Mouse (Mus musculus) thymus, adult 2 months (tissue): ENCODE data around the gene Pdcd11. TPM values are rescaled to one million over a fixed set of nuclear protein-coding genes. Genes with fewer than 3 reads are reported as not detected.

Experiments used
- DNase-seq: peaks from one replicate; pipeline ENCODE4 v3.0.0; 2021
- H3K27ac ChIP-seq: fragments of 200-500 bp; 2 replicates; pipeline ENCODE4 v1.5.1; 2012; ENCODE audit warnings: low read length, control low read depth; ENCODE audit not compliant: control insufficient read depth, insufficient read depth
- H3K27me3 ChIP-seq: fragments of 200-500 bp; 2 replicates; pipeline ENCODE4 v1.6.1; 2012; ENCODE audit warnings: mild to moderate bottlenecking, low read length, moderate library complexity, mixed read lengths; ENCODE audit not compliant: control insufficient read depth, insufficient read depth
- H3K36me3 ChIP-seq: fragments of 200-500 bp; 2 replicates; pipeline ENCODE4 v1.6.1; 2012; ENCODE audit warnings: mild to moderate bottlenecking, low read length, moderate library complexity; ENCODE audit not compliant: control insufficient read depth, insufficient read depth
- H3K4me1 ChIP-seq: fragments of 200-500 bp; replicated peaks from 2 replicates; pipeline ENCODE4 v1.6.1; 2012; ENCODE audit warnings: low read length; ENCODE audit not compliant: control insufficient read depth, insufficient read depth
- H3K4me3 ChIP-seq: fragments of 200-500 bp; 2 replicates; pipeline ENCODE4 v1.5.1; 2012; ENCODE audit warnings: mild to moderate bottlenecking, low read length, control low read depth, moderate library complexity; ENCODE audit not compliant: control insufficient read depth, insufficient read depth
- CTCF ChIP-seq: fragments of 200-500 bp; IDR thresholded peaks from 2 replicates; pipeline ENCODE4 v1.5.1; 2012; ENCODE audit warnings: mild to moderate bottlenecking, control low read depth, low read length, moderate library complexity, borderline replicate concordance; ENCODE audit not compliant: control insufficient read depth, poor library complexity, insufficient read depth; ENCODE audit errors: extremely low read depth
- POLR2A ChIP-seq: fragments of 200-500 bp; IDR thresholded peaks from 2 replicates; pipeline ENCODE4 v1.6.1; 2012; ENCODE audit warnings: mild to moderate bottlenecking, low read length, control low read depth, moderate library complexity; ENCODE audit not compliant: control insufficient read depth, poor library complexity, insufficient read depth; ENCODE audit errors: extremely low read depth
- WGBS: fragments of 180-500 bp; shearing (Covaris S2); methylation state at CpG from one replicate; pipeline ENCODE4 v1.1.7; 2018; 5-methylcytosine and 5-hydroxymethylcytosine counted together
- polyA plus RNA-seq: library from polyadenylated mRNA; depleted of rRNA; stranded (reverse); fragments of >200 nt; gene quantifications from 2 replicates; pipeline ENCODE4 v1.2.3, GENCODE M21; 2012

Gene Pdcd11
- polyA plus RNA-seq, 1 experiment = 11.5 TPM

DNA sequence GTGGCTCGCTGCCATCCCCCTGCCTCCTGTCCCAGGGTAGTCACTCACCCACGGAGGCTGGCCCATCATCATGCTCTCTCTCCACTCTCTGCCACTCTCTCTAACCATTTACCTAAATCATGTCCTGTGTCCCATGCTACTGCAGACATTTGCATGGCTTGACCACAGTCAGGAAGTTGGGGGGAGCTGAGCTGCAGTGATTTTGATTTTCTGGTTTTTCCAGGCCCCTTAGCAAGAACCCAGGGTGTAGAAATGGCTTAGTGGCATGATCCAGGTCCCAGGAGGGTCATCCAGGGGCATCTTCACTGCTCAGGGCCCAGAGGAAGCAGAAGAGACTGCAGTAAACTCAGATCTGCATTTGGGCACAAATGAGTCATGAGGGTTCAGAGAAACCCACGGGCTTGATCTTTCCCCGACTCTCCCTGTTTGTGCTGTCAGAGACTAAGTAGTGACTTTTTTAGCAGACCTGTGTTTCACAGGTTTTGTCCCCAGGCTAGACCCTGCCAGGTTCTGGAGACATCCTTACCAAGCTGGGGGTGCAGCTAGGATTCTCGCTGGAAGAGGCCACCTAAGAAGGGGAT is 57.8 kb downstream of the Pdcd11 start:
- DNase-seq = no peak
- 0 out of 2 replicates have a peak, but pooled peaks cover 3% of the 10 kb centered on the region for H3K4me1 ChIP-seq
- no peaks in the 10 kb centered on the region; the same call in 1 of the 2 replicates for H3K27me3 ChIP-seq
- WGBS = 26% methylated on average over 5 of the region's 5 CpGs
- H3K36me3 ChIP-seq = no peaks in the 10 kb centered on the region
- H3K27ac ChIP-seq = no peak overlapping the region
- no peak for TF ChIP-seq POLR2A
- no peak for TF ChIP-seq CTCF
- no peak overlapping the region for H3K4me3 ChIP-seq

GRCm38 (mm10) chr19:47149854-47150253 is 59.3 kb downstream of the Pdcd11 start:
- no peak overlapping the region for H3K27ac ChIP-seq
- no peaks in the 10 kb centered on the region; the same call in 1 of the 2 replicates for H3K27me3 ChIP-seq

DNA sequence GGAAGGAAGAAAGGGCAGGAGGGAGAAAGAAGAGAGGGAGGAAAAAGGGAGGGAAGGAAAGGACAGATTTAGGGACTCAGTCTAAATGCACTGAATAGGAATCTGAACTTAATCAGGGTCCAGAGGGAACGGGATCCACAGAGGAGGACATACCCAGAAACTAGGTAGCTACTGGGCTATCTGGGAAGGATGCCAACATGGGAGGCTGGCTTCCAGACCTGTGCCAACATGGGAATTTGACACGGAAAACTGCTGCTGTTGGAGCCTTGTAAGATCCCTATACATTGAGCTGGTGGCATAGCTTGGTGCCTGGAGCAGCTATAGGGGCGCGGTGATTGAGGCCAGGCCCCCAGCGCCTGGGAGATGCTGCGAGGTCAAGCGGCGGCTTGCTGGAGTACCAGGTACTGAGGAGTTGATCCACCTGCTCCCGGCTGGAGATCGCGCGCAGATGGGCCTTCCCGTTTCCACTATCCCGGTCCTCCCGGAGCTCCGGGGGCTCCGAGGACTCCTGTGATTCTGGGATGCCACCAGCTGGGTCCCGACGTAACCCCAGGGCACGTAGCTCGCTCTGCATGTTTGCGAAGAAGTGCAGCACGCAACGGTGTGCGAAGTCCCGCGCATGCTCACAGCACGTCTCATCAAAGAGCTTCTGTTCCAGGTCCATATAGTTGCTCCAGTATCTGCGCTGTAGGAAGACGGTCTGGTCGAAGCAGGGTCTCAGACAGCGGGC is 60.9 kb downstream of the Pdcd11 start:
- WGBS = 36% methylated on average over 32 of the region's 32 CpGs
- TF ChIP-seq CTCF (no peak), POLR2A (no peak)
- Histone ChIP-seq H3K27ac (no peak overlapping the region), H3K4me3 (no peak overlapping the region), H3K27me3 (no peaks in the 10 kb centered on the region; the same call in 1 of the 2 replicates), H3K4me1 (0 out of 2 replicates have a peak, but pooled peaks cover 3% of the 10 kb centered on the region), H3K36me3 (no peaks in the 10 kb centered on the region)
- DNase-seq = no peak

More at GRCm38 (mm10) chr19:47149854-47150253, 59.3 kb downstream of the Pdcd11 start:
- no peak for TF ChIP-seq CTCF
- TF ChIP-seq POLR2A = no peak
- DNase-seq = no peak
- Histone ChIP-seq H3K4me3 (no peak overlapping the region), H3K4me1 (0 out of 2 replicates have a peak, but pooled peaks cover 3% of the 10 kb centered on the region), H3K36me3 (no peaks in the 10 kb centered on the region)
- 86% methylated on average over 4 of the region's 4 CpGs for WGBS

DNA sequence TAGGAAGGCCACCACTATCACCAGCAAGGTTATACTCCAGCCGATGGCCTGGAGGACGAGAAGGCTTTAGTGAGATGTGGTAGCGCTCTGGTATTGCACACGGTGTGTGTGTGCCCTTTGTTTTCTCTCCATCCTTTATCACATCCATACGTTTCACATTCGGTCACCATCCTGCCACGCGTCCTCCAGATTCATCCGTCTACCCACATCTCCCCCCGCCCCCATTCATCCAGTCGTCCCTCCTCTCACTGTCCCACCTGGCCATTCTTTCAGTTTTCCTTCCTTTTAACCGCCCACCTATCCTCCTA is 61.4 kb downstream of the Pdcd11 start:
- Histone ChIP-seq H3K36me3 (no peaks in the 10 kb centered on the region), H3K4me3 (no peak overlapping the region), H3K27me3 (no peaks in the 10 kb centered on the region; the same call in 1 of the 2 replicates), H3K4me1 (0 out of 2 replicates have a peak, but pooled peaks cover 3% of the 10 kb centered on the region), H3K27ac (no peak overlapping the region)
- 82% methylated on average over 12 of the region's 12 CpGs for WGBS
- no peak for TF ChIP-seq CTCF
- no peak for TF ChIP-seq POLR2A
- no peak for DNase-seq

DNA sequence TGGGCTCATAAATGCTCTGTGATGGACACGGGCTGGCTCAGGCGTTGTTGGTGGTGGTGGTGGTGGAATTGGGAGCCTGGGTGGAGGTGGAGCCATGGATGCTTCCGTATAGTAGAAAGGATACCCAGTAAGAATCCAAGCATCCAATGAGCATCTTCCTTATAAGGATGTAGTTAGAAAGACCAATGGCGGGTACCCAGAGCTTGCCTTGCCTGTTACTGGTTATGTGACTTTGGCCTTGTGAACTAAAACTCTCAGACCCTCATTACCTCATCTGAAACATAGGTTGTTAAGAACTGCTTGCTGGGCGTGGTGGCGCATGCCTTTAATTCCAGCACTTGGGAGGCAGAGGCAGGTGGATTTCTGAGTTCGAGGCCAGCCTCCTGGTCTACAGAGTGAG is 63.2 kb downstream of the Pdcd11 start:
- 94% methylated on average over 7 of the region's 7 CpGs for WGBS
- Histone ChIP-seq H3K36me3 (no peaks in the 10 kb centered on the region), H3K27me3 (no peaks in the 10 kb centered on the region), H3K27ac (no peak overlapping the region), H3K4me3 (no peak overlapping the region), H3K4me1 (no peaks in the 10 kb centered on the region)
- DNase-seq = no peak
- TF ChIP-seq POLR2A = no peak

DNA sequence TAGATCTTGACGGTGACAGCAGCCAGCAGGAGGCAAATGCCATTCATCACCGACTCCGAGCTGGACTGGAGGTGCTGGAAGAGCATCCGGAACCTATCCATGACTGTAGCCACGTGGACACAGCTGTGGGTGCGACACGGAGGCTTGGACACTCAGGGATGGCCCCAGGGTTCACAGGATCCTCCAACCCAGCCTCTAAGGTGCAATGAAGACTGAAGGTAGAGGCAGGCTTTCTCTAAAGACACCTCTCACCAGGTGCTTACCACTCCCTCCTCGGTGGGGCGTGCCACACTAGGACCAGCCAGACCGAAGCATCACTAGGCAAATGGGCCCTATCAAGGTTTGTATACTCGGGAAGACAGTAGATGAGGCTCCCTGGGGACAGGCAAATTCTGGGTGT is 67.1 kb downstream of the Pdcd11 start, which contains the start of gene Calhm3:
Gene Calhm3 (minus strand): TSS at position 101 of the 400 bp plus-strand sequence.
- H3K36me3 ChIP-seq = no peaks in the 10 kb centered on the region
- no peak within 1 kb of the TSS for H3K4me3 ChIP-seq
- no peaks in the 10 kb centered on the region for H3K4me1 ChIP-seq
- H3K27me3 ChIP-seq = no peaks in the 10 kb centered on the region
- WGBS = 86% methylated on average over 11 of the region's 11 CpGs
- DNase-seq = no peak
- no peak for TF ChIP-seq CTCF
- TF ChIP-seq POLR2A = no peak
- no peak within 1 kb of the TSS for H3K27ac ChIP-seq

GRCm38 (mm10) chr19:47161669-47162068 is 71.1 kb downstream of the Pdcd11 start:
- Histone ChIP-seq H3K4me3 (no peak overlapping the region), H3K27ac (no peak overlapping the region), H3K36me3 (no peaks in the 10 kb centered on the region), H3K27me3 (no peaks in the 10 kb centered on the region), H3K4me1 (no peaks in the 10 kb centered on the region)
- 81% methylated on average over 4 of the region's 4 CpGs for WGBS
- no peak for DNase-seq
- TF ChIP-seq POLR2A = no peak
- TF ChIP-seq CTCF = no peak
